Mouse (Mus musculus) stomach, postnatal 0 days (tissue): ENCODE results near the gene Asrgl1.

Source experiments
- CTCF ChIP-seq: IDR thresholded peaks from 2 replicates; pipeline ENCODE4 v1.5.1; 2016; ENCODE audit warnings: antibody characterized with exemption, low read depth, mild to moderate bottlenecking, moderate library complexity
- EP300 ChIP-seq: optimal IDR thresholded peaks from 2 replicates; pipeline ENCODE3; 2016; ENCODE audit warnings: antibody characterized with exemption

DNA sequence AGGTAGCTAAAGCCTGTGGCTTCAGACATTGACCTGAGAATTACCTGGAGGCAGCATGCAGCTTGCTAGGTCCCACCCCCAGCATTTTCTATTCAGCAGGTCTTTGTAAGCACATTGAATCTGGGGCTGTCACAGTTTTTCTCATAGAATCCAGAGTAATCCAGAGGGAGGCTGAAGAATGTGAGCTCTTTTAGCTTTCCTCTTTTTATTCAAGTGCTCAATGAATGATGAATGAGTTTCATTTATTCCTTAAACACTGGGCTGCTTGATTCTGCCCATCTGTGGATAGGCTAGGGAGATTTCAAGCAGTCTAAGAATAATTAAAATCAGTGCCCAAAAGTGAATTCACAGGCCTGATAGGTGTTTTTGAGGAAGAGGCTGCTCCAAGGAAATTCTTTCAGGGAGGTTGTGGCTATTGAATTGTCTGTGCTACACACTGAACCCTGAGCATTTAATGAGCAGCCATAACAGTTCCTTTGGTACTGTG, 8.2 kb upstream of the Asrgl1 start:
- TF ChIP-seq CTCF (no peak), EP300 (no peak)
